Mouse (Mus musculus) thymus, postnatal 4 days (tissue): Measurements from ENCODE around the gene Rxrb.

Source experiments
- DNase-seq: peaks from one replicate; pipeline ENCODE4 v3.0.0; 2021

The Rxrb gene

GRCm38 (mm10) chr17:34026221-34026620 lies 5.4 kb upstream of the Rxrb start:
- no peak for DNase-seq

- DNase-seq: peak; percentile 76
These were observed 4.5 kb upstream of the Rxrb start for GRCm38 (mm10) chr17:34026917-34027655.

GRCm38 (mm10) chr17:34027656-34028223 lies 3.9 kb upstream of the Rxrb start, which contains the start of gene H2-Ke6:
Gene H2-Ke6, minus strand, starts transcription at chr17:34028060.
- peak; percentile 95 for DNase-seq

- DNase-seq: peak; percentile 24
These were observed 3.0 kb upstream of the Rxrb start for GRCm38 (mm10) chr17:34028501-34029149.

- DNase-seq: peak; percentile 15
These were observed 2.3 kb upstream of the Rxrb start for GRCm38 (mm10) chr17:34029150-34029889.

GRCm38 (mm10) chr17:34029890-34030595 lies 1.6 kb upstream of the Rxrb start:
- no peak for DNase-seq

- DNase-seq: no peak
These were observed 718 bp upstream of the Rxrb start for GRCm38 (mm10) chr17:34030861-34031326.

GRCm38 (mm10) chr17:34032174-34032632 lies 591 bp downstream of the Rxrb start:
- DNase-seq: peak; percentile 86

GRCm38 (mm10) chr17:34032806-34033205 lies 1.2 kb downstream of the Rxrb start:
- peak; percentile 50 for DNase-seq

- DNase-seq: peak; percentile 31
These were observed 1.8 kb downstream of the Rxrb start for GRCm38 (mm10) chr17:34033441-34033840.

- DNase-seq: peak; percentile 88
These were observed 2.5 kb downstream of the Rxrb start for GRCm38 (mm10) chr17:34034064-34034463.

GRCm38 (mm10) chr17:34035517-34035916 lies 3.9 kb downstream of the Rxrb start:
- DNase-seq: peak; percentile 8

- DNase-seq: no peak
These were observed 5.0 kb downstream of the Rxrb start for GRCm38 (mm10) chr17:34036647-34037046.

- no peak for DNase-seq
These were observed 5.6 kb downstream of the Rxrb start for GRCm38 (mm10) chr17:34037241-34037640.

- DNase-seq: peak; percentile 35
These were observed 6.8 kb downstream of the Rxrb start for GRCm38 (mm10) chr17:34038440-34038839.

GRCm38 (mm10) chr17:34038878-34039561 lies 7.4 kb downstream of the Rxrb start, which contains the start of gene Col11a2:
Gene Col11a2, plus strand, starts transcription at chr17:34039437.
- DNase-seq: no peak

- no peak for DNase-seq
These were observed 8.2 kb downstream of the Rxrb start for GRCm38 (mm10) chr17:34039562-34040450.

- peak; percentile 29 for DNase-seq
These were observed 14.3 kb downstream of the Rxrb start for GRCm38 (mm10) chr17:34045941-34046340.

- DNase-seq: no peak
These were observed 15.9 kb downstream of the Rxrb start for GRCm38 (mm10) chr17:34047404-34048050.

GRCm38 (mm10) chr17:34057224-34057623 lies 25.6 kb downstream of the Rxrb start:
- DNase-seq: no peak
